Mouse (Mus musculus) limb, embryonic 12.5 days (tissue): ENCODE measurements around the gene Osbpl9. TPM values are rescaled to one million over a fixed set of nuclear protein-coding genes. Genes with fewer than 3 reads are reported as not detected.

Experiments
- ATAC-seq: fragments of 200-750 bp; cut with Nextera tagmentation; 2 replicates; pipeline ENCODE4 v1.8.0; 2017; ENCODE audit warnings: low read depth, moderate TSS enrichment; ENCODE audit not compliant: insufficient number of reproducible peaks, insufficient read depth, low FRiP score, low TSS enrichment
- H3K27ac ChIP-seq: fragments of 300-500 bp; sonication (generic); 2 replicates; pipeline ENCODE4 v1.5.1; 2016; ENCODE audit warnings: mild to moderate bottlenecking, moderate library complexity
- H3K27me3 ChIP-seq: fragments of 300-500 bp; sonication (generic); 2 replicates; pipeline ENCODE4 v1.6.1; 2016; ENCODE audit warnings: mild to moderate bottlenecking, moderate library complexity
- H3K36me3 ChIP-seq: fragments of 300-500 bp; sonication (generic); 2 replicates; pipeline ENCODE4 v1.6.1; 2016; ENCODE audit warnings: mild to moderate bottlenecking, moderate library complexity
- H3K4me1 ChIP-seq: fragments of 300-500 bp; sonication (generic); replicated peaks from 2 replicates; pipeline ENCODE4 v1.6.1; 2016
- H3K4me2 ChIP-seq: fragments of 300-500 bp; sonication (generic); 2 replicates; pipeline ENCODE4 v1.6.1; 2016; ENCODE audit warnings: mild to moderate bottlenecking, moderate library complexity
- H3K4me3 ChIP-seq: fragments of 300-500 bp; sonication (generic); replicated peaks from 2 replicates; pipeline ENCODE4 v1.5.1; 2016; ENCODE audit warnings: mild to moderate bottlenecking
- H3K9ac ChIP-seq: fragments of 300-500 bp; sonication (generic); replicated peaks from 2 replicates; pipeline ENCODE4 v1.6.1; 2016; ENCODE audit warnings: mild to moderate bottlenecking, moderate library complexity
- H3K9me3 ChIP-seq: fragments of 300-500 bp; sonication (generic); 2 replicates; pipeline ENCODE4 v1.6.1; 2016; ENCODE audit warnings: mild to moderate bottlenecking, moderate library complexity
- WGBS: fragments of 180-500 bp; shearing (Covaris S2); methylation state at CpG from one replicate; pipeline ENCODE4 v1.1.7; 2016; 5-methylcytosine and 5-hydroxymethylcytosine counted together
- polyA plus RNA-seq: library from polyadenylated mRNA; unstranded; fragments of >200 nt; fragmentation: Nextera tagmentation; extraction: Ambion mirVana; gene quantifications from 2 replicates; pipeline ENCODE4 v1.2.1, GENCODE M21; 2016

Gene Osbpl9
- polyA plus RNA-seq, 1 experiment from 2014 or later = 78.7 TPM

- no peak for ATAC-seq
- no peak overlapping the region for H3K9ac ChIP-seq
- 51% methylated on average over 7 of the region's 7 CpGs for WGBS
Measured at GRCm38 (mm10) chr4:109229766-109230279, 27.8 kb upstream of the Osbpl9 start.

GRCm38 (mm10) chr4:109226071-109226470 is 24.0 kb upstream of the Osbpl9 start:
- WGBS = 66% methylated on average over 5 of the region's 5 CpGs
- Histone ChIP-seq H3K9ac (no peak overlapping the region), H3K9me3 (no peaks in the 10 kb centered on the region)

More at GRCm38 (mm10) chr4:109229766-109230279, 27.8 kb upstream of the Osbpl9 start:
- H3K27ac ChIP-seq = no peak overlapping the region
- no peak overlapping the region for H3K4me3 ChIP-seq
- H3K36me3 ChIP-seq = no peaks in the 10 kb centered on the region
- no peaks in the 10 kb centered on the region for H3K27me3 ChIP-seq
- H3K4me1 ChIP-seq = no peaks in the 10 kb centered on the region
- no peak overlapping the region for H3K4me2 ChIP-seq
- no peaks in the 10 kb centered on the region for H3K9me3 ChIP-seq

GRCm38 (mm10) chr4:109225606-109226005 is 23.5 kb upstream of the Osbpl9 start:
- no peak overlapping the region for H3K4me2 ChIP-seq
- H3K4me3 ChIP-seq = no peak overlapping the region
- no peaks in the 10 kb centered on the region for H3K27me3 ChIP-seq
- H3K9ac ChIP-seq = no peak overlapping the region
- no peak for ATAC-seq
- WGBS = 75% methylated on average over 6 of the region's 6 CpGs
- no peaks in the 10 kb centered on the region; the same call in 1 of the 2 replicates for H3K4me1 ChIP-seq
- H3K36me3 ChIP-seq = no peaks in the 10 kb centered on the region
- H3K9me3 ChIP-seq = no peaks in the 10 kb centered on the region
- no peak overlapping the region for H3K27ac ChIP-seq

More at GRCm38 (mm10) chr4:109226071-109226470, 24.0 kb upstream of the Osbpl9 start:
- H3K4me2 ChIP-seq = no peak overlapping the region
- H3K27ac ChIP-seq = no peak overlapping the region
- no peaks in the 10 kb centered on the region for H3K27me3 ChIP-seq
- no peaks in the 10 kb centered on the region for H3K36me3 ChIP-seq
- no peaks in the 10 kb centered on the region; the same call in 1 of the 2 replicates for H3K4me1 ChIP-seq
- H3K4me3 ChIP-seq = no peak overlapping the region
- no peak for ATAC-seq

GRCm38 (mm10) chr4:109224762-109225552 is 22.9 kb upstream of the Osbpl9 start:
- no peaks in the 10 kb centered on the region for H3K9me3 ChIP-seq
- no peak for ATAC-seq
- no peak overlapping the region for H3K4me3 ChIP-seq
- no peaks in the 10 kb centered on the region; the same call in none of the 2 replicates for H3K4me1 ChIP-seq
- WGBS = 75% methylated on average over 13 of the region's 13 CpGs
- no peak overlapping the region for H3K27ac ChIP-seq
- no peaks in the 10 kb centered on the region for H3K36me3 ChIP-seq
- H3K9ac ChIP-seq = no peak overlapping the region
- H3K4me2 ChIP-seq = no peak overlapping the region
- H3K27me3 ChIP-seq = no peaks in the 10 kb centered on the region

GRCm38 (mm10) chr4:109222001-109222400 is 19.9 kb upstream of the Osbpl9 start:
- H3K4me1 ChIP-seq = no peaks in the 10 kb centered on the region; the same call in none of the 2 replicates
- ATAC-seq = no peak
- no peaks in the 10 kb centered on the region for H3K36me3 ChIP-seq
- H3K9ac ChIP-seq = no peak overlapping the region
- H3K4me2 ChIP-seq = no peak overlapping the region
- H3K9me3 ChIP-seq = no peaks in the 10 kb centered on the region
- no peaks in the 10 kb centered on the region for H3K27me3 ChIP-seq
- no peak overlapping the region for H3K27ac ChIP-seq
- no peak overlapping the region for H3K4me3 ChIP-seq
- WGBS = 84% methylated on average over 3 of the region's 3 CpGs

- ATAC-seq = no peak
- no peaks in the 10 kb centered on the region for H3K9me3 ChIP-seq
- H3K4me2 ChIP-seq = no peak overlapping the region
- no peaks in the 10 kb centered on the region; the same call in none of the 2 replicates for H3K4me1 ChIP-seq
- no peaks in the 10 kb centered on the region for H3K36me3 ChIP-seq
- H3K4me3 ChIP-seq = no peak overlapping the region
- H3K9ac ChIP-seq = no peak overlapping the region
- H3K27me3 ChIP-seq = no peaks in the 10 kb centered on the region
- 61% methylated on average over 14 of the region's 14 CpGs for WGBS
- no peak overlapping the region for H3K27ac ChIP-seq
Measured at GRCm38 (mm10) chr4:109220441-109220940, 18.4 kb upstream of the Osbpl9 start.

- Histone ChIP-seq H3K36me3 (no peaks in the 10 kb centered on the region), H3K9ac (no peak overlapping the region), H3K4me3 (no peak overlapping the region), H3K27ac (no peak overlapping the region), H3K9me3 (no peaks in the 10 kb centered on the region), H3K27me3 (no peaks in the 10 kb centered on the region), H3K4me1 (no peaks in the 10 kb centered on the region; the same call in 1 of the 2 replicates), H3K4me2 (no peak overlapping the region)
- no peak for ATAC-seq
- 72% methylated on average over 7 of the region's 7 CpGs for WGBS
Measured at GRCm38 (mm10) chr4:109218008-109218407, 15.9 kb upstream of the Osbpl9 start.

- 72% methylated on average over 3 of the region's 3 CpGs for WGBS
Measured at GRCm38 (mm10) chr4:109213986-109214385, 11.9 kb upstream of the Osbpl9 start.

GRCm38 (mm10) chr4:109210881-109211280 is 8.8 kb upstream of the Osbpl9 start:
- H3K27ac ChIP-seq = no peak overlapping the region
- no peak overlapping the region for H3K9ac ChIP-seq
- no peaks in the 10 kb centered on the region for H3K27me3 ChIP-seq
- no peak for ATAC-seq
- H3K36me3 ChIP-seq = no peaks in the 10 kb centered on the region
- no peak overlapping the region for H3K4me2 ChIP-seq
- WGBS = 62% methylated on average over 4 of the region's 4 CpGs
- H3K4me3 ChIP-seq = no peak overlapping the region
- no peaks in the 10 kb centered on the region for H3K4me1 ChIP-seq
- no peaks in the 10 kb centered on the region for H3K9me3 ChIP-seq

More at GRCm38 (mm10) chr4:109213986-109214385, 11.9 kb upstream of the Osbpl9 start:
- no peaks in the 10 kb centered on the region for H3K36me3 ChIP-seq
- H3K9me3 ChIP-seq = no peaks in the 10 kb centered on the region
- H3K27ac ChIP-seq = no peak overlapping the region
- no peak for ATAC-seq
- no peak overlapping the region for H3K9ac ChIP-seq
- no peak overlapping the region for H3K4me2 ChIP-seq
- H3K27me3 ChIP-seq = no peaks in the 10 kb centered on the region
- H3K4me1 ChIP-seq = no peaks in the 10 kb centered on the region
- no peak overlapping the region for H3K4me3 ChIP-seq

GRCm38 (mm10) chr4:109210253-109210652 is 8.2 kb upstream of the Osbpl9 start:
- Histone ChIP-seq H3K27ac (no peak overlapping the region), H3K4me3 (no peak overlapping the region), H3K27me3 (no peaks in the 10 kb centered on the region), H3K4me1 (no peaks in the 10 kb centered on the region), H3K9ac (no peak overlapping the region), H3K9me3 (no peaks in the 10 kb centered on the region), H3K4me2 (no peak overlapping the region), H3K36me3 (no peaks in the 10 kb centered on the region)
- WGBS = 94% methylated on average over 2 of the region's 2 CpGs
- ATAC-seq = no peak

- 81% methylated on average over 5 of the region's 5 CpGs for WGBS
- Histone ChIP-seq H3K4me3 (no peak overlapping the region), H3K9ac (no peak overlapping the region), H3K27ac (no peak overlapping the region), H3K9me3 (no peaks in the 10 kb centered on the region), H3K27me3 (no peaks in the 10 kb centered on the region), H3K4me1 (no peaks in the 10 kb centered on the region), H3K36me3 (no peaks in the 10 kb centered on the region), H3K4me2 (no peak overlapping the region)
- no peak for ATAC-seq
Measured at GRCm38 (mm10) chr4:109207524-109207923, 5.5 kb upstream of the Osbpl9 start.
